Mouse (Mus musculus) right cerebral cortex, adult 18-20 months (tissue): ENCODE results near the gene Olfr59.

Experiments used
- DNase-seq: peaks from one replicate; pipeline ENCODE4 v3.0.0; 2022; ENCODE audit warnings: mixed read lengths

The Olfr59 gene

GRCm38 (mm10) chr11:74283436-74283835 is at the start of gene Olfr59:
TSS of gene Olfr59 (plus strand) at chr11:74283736.
- DNase-seq, result no peak

GRCm38 (mm10) chr11:74241201-74241600 is 42.3 kb upstream of the Olfr59 start:
- no peak for DNase-seq

GRCm38 (mm10) chr11:74259508-74259907 is 24.0 kb upstream of the Olfr59 start, which contains the start of gene Olfr406:
TSS of gene Olfr406 (plus strand) at chr11:74259808.
- DNase-seq, result no peak

GRCm38 (mm10) chr11:74287256-74287655 is 3.7 kb downstream of the Olfr59 start:
- no peak for DNase-seq

- DNase-seq, result no peak
These were observed 42.5 kb downstream of the Olfr59 start for GRCm38 (mm10) chr11:74326044-74326443.

GRCm38 (mm10) chr11:74328781-74329180 is 45.2 kb downstream of the Olfr59 start:
- no peak for DNase-seq

GRCm38 (mm10) chr11:74337931-74338330 is 54.4 kb downstream of the Olfr59 start, which contains the start of gene Olfr410:
TSS of gene Olfr410 (minus strand) at chr11:74338031.
- DNase-seq, result no peak
